Comparison of ENCODE assay signal across 10 mouse cellular contexts in the genomic region with DNA sequence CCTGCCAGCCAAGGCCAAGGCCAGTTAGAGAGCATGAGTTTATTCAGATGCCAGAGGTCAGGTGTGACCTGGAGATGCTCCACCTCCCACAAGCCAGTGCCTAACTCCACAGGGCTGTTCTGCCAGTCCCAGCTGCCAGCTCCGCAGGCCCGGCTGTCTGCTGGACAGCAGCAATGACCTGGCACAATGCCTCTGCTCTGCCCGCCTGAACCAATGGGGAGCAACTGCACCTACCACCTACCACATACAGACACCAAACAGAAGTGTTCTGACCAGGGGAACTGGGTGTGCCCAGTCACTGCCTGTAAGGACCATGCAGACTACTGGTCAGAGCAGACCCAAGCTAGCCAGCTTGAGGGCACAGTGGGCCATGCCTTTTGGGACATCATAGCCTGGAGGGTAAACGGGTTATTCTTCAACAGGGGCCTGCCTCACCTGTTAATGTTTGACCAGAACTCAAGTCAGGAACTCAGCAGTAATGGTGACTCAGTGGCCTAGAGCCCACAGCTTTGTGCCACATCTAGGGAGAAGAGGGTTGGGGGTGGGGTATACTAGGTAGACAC. TPM values are rescaled to one million over a fixed set of nuclear protein-coding genes. Genes with fewer than 3 reads are reported as not detected.
DNase-seq lines count a peak whose midpoint lies in the region; ATAC-seq and TF ChIP-seq lines count a peak whose summit lies in the region.
"Had no signal": no experiment of that assay in that cellular context is flagged by ENCODE, and none has a peak within 500 bp of the region (broad histone marks: within the 10 kb centered on the region; RNA-seq: fewer than 3 reads in every experiment).

No protein-coding gene starts in this region.

- no peak overlapping the region for H3K9ac ChIP-seq in midbrain, postnatal 0 days (replicated peaks; ENCODE audit: low read length, poor library complexity, severe bottlenecking)
- no peak overlapping the region for H3K9ac ChIP-seq in midbrain, embryonic 14.5 days (replicated peaks; ENCODE audit: low read length)
- H3K9ac ChIP-seq in kidney, postnatal 0 days (ENCODE audit: low read depth, low read length) = no peak overlapping the region
- no peak overlapping the region for H3K9ac ChIP-seq in stomach, postnatal 0 days (ENCODE audit: low read length)
- H3K9ac ChIP-seq: heart, embryonic 15.5 days; liver, embryonic 14.5 days had no signal

- DNase-seq in midbrain, postnatal 0 days (ENCODE audit: low spot score) = peak; percentile 22
- no peak for DNase-seq in midbrain, embryonic 14.5 days
- DNase-seq in gastrocnemius, postnatal 14 days = peak; percentile 69
- DNase-seq in kidney, postnatal 0 days (ENCODE audit: low spot score) = peak; percentile 64
- DNase-seq in stomach, postnatal 0 days (ENCODE audit: low spot score) = peak; percentile 30
- no peak for DNase-seq in cerebellum, adult 8-10 months
- DNase-seq in right cerebral cortex, postnatal 36 days (ENCODE audit: low spot score in 2 of 2) = no peak
- DNase-seq: embryo, embryonic 11 days had no signal

- no peaks in the 10 kb centered on the region for H3K9me3 ChIP-seq in midbrain, postnatal 0 days (ENCODE audit: low read length)
- H3K9me3 ChIP-seq in midbrain, embryonic 14.5 days (ENCODE audit: control insufficient read depth, low read length) = no peaks in the 10 kb centered on the region
- no peaks in the 10 kb centered on the region for H3K9me3 ChIP-seq in kidney, postnatal 0 days (replicated peaks; ENCODE audit: low read length)
- no peaks in the 10 kb centered on the region for H3K9me3 ChIP-seq in stomach, postnatal 0 days (ENCODE audit: control insufficient read depth, low read length)
- H3K9me3 ChIP-seq: heart, embryonic 15.5 days had no signal

- TF ChIP-seq CTCF in midbrain, postnatal 0 days (IDR thresholded peaks at IDR 0.05) = no peak
- TF ChIP-seq CTCF in kidney, postnatal 0 days (IDR thresholded peaks at IDR 0.05; ENCODE audit: low read depth) = no peak
- no peak for TF ChIP-seq CTCF in stomach, postnatal 0 days (IDR thresholded peaks at IDR 0.05; ENCODE audit: low read depth)

- no peaks in the 10 kb centered on the region for H3K36me3 ChIP-seq in midbrain, postnatal 0 days (ENCODE audit: insufficient read depth, low read length)
- no peaks in the 10 kb centered on the region for H3K36me3 ChIP-seq in midbrain, embryonic 14.5 days (ENCODE audit: control insufficient read depth, insufficient read depth, low read length)
- no peaks in the 10 kb centered on the region for H3K36me3 ChIP-seq in kidney, postnatal 0 days (ENCODE audit: insufficient read depth, low read length)
- no peaks in the 10 kb centered on the region for H3K36me3 ChIP-seq in stomach, postnatal 0 days (ENCODE audit: control insufficient read depth, insufficient read depth, low read length)
- H3K36me3 ChIP-seq: heart, embryonic 15.5 days had no signal

- no peak overlapping the region for H3K4me3 ChIP-seq in midbrain, postnatal 0 days (ENCODE audit: low read depth, low read length)
- no peak overlapping the region for H3K4me3 ChIP-seq in midbrain, embryonic 14.5 days (replicated peaks; ENCODE audit: low read depth, low read length)
- H3K4me3 ChIP-seq in kidney, postnatal 0 days (replicated peaks; ENCODE audit: low read depth, low read length) = no peak overlapping the region
- no peak overlapping the region for H3K4me3 ChIP-seq in stomach, postnatal 0 days (ENCODE audit: low read depth, low read length)
- H3K4me3 ChIP-seq: heart, embryonic 15.5 days had no signal

- peaks cover 11% of the 10 kb centered on the region for H3K4me1 ChIP-seq in midbrain, postnatal 0 days (ENCODE audit: insufficient read depth, low read length)
- peaks cover 21% of the 10 kb centered on the region for H3K4me1 ChIP-seq in midbrain, embryonic 14.5 days (ENCODE audit: control insufficient read depth, insufficient read depth, low read length)
- H3K4me1 ChIP-seq in kidney, postnatal 0 days (replicated peaks; ENCODE audit: insufficient read depth, low read length) = peaks cover 58% of the 10 kb centered on the region
- H3K4me1 ChIP-seq in stomach, postnatal 0 days (replicated peaks; ENCODE audit: control insufficient read depth, insufficient read depth) = peaks cover 13% of the 10 kb centered on the region

- TF ChIP-seq EP300 in stomach, postnatal 0 days (optimal IDR thresholded peaks at IDR 0.05) = no peak

- no peaks in the 10 kb centered on the region for H3K27me3 ChIP-seq in midbrain, postnatal 0 days (ENCODE audit: insufficient read depth, low read length)
- no peaks in the 10 kb centered on the region for H3K27me3 ChIP-seq in midbrain, embryonic 14.5 days (ENCODE audit: control insufficient read depth, insufficient read depth, low read length)
- no peaks in the 10 kb centered on the region for H3K27me3 ChIP-seq in kidney, postnatal 0 days (ENCODE audit: insufficient read depth, low read length)
- no peaks in the 10 kb centered on the region for H3K27me3 ChIP-seq in stomach, postnatal 0 days (ENCODE audit: control insufficient read depth, insufficient read depth, low read length)
- H3K27me3 ChIP-seq: heart, embryonic 15.5 days had no signal

- no peak overlapping the region for H3K4me2 ChIP-seq in midbrain, postnatal 0 days (ENCODE audit: low read depth, low read length, poor library complexity, severe bottlenecking)
- H3K4me2 ChIP-seq in midbrain, embryonic 14.5 days (ENCODE audit: low read length) = no peak overlapping the region
- H3K4me2 ChIP-seq in kidney, postnatal 0 days (ENCODE audit: low read length) = no peak overlapping the region
- no peak overlapping the region for H3K4me2 ChIP-seq in stomach, postnatal 0 days (replicated peaks; ENCODE audit: low read depth)
- H3K4me2 ChIP-seq: heart, embryonic 15.5 days had no signal

- no peak for ATAC-seq in midbrain, postnatal 0 days (ENCODE audit: low FRiP score)
- ATAC-seq in midbrain, embryonic 14.5 days (ENCODE audit: low FRiP score, low TSS enrichment) = no peak
- peak; percentile 75 for ATAC-seq in kidney, postnatal 0 days (replicated peaks; ENCODE audit: low FRiP score, low read depth)
- ATAC-seq in stomach, postnatal 0 days (ENCODE audit: low FRiP score, low TSS enrichment) = no peak

- WGBS in midbrain, postnatal 0 days = 85% methylated on average over 4 of the region's 4 CpGs
- 84% methylated on average over 4 of the region's 4 CpGs for WGBS in midbrain, embryonic 14.5 days
- WGBS in kidney, postnatal 0 days = 40% methylated on average over 4 of the region's 4 CpGs
- 71% methylated on average over 4 of the region's 4 CpGs for WGBS in stomach, postnatal 0 days

- no peak overlapping the region for H3K27ac ChIP-seq in midbrain, postnatal 0 days (ENCODE audit: low read depth, low read length)
- no peak overlapping the region for H3K27ac ChIP-seq in midbrain, embryonic 14.5 days (replicated peaks; ENCODE audit: low read depth, low read length)
- peak overlapping the region; percentile 89 for H3K27ac ChIP-seq in kidney, postnatal 0 days
- H3K27ac ChIP-seq in stomach, postnatal 0 days (replicated peaks) = no peak overlapping the region
- H3K27ac ChIP-seq: heart, embryonic 15.5 days; liver, embryonic 14.5 days had no signal

- intact Hi-C loops in gastrocnemius, postnatal 14 days (cut with DNase I; ENCODE audit: low total_unique reads) = no loop called here

RNA-seq across cellular contexts. Expression of a gene that starts 19.4 kb away (rescaled TPM):
- 27.7 and 30.3 TPM in 2 replicates for total RNA-seq in midbrain, postnatal 0 days (2014; rRNA removed)
- polyA plus RNA-seq in midbrain, postnatal 0 days (2015; fragmentation: Nextera tagmentation; extraction: Ambion mirVana) = 14.6 and 15.4 TPM in 2 replicates
- polyA plus RNA-seq in midbrain, embryonic 14.5 days (2014; fragmentation: Nextera tagmentation; extraction: Ambion mirVana) = 8.5 and 33.0 TPM in 2 replicates
- total RNA-seq in gastrocnemius, postnatal 14 days (2021) = 10 to 100 TPM; 20.2 to 24.5 TPM
- 178 and 197 TPM in 2 replicates for polyA plus RNA-seq in kidney, postnatal 0 days (2015; fragmentation: Nextera tagmentation; extraction: Ambion mirVana)
- 26.3 and 26.6 TPM in 2 replicates for polyA plus RNA-seq in stomach, postnatal 0 days (2015; fragmentation: Nextera tagmentation; extraction: Ambion mirVana)

Comparison
In these comparisons a context has a peak if more than half of its experiments do, and no peak if none do; other contexts are left out.
1. DNase-seq: peak in midbrain, postnatal 0 days (single experiment), gastrocnemius, postnatal 14 days (single experiment), kidney, postnatal 0 days (single experiment) and stomach, postnatal 0 days (single experiment); none in midbrain, embryonic 14.5 days (single experiment), cerebellum, adult 8-10 months (single experiment) and right cerebral cortex, postnatal 36 days (0 of 2).